Mouse (Mus musculus): ENCODE results near the gene Nr1h4. TPM values are rescaled to one million over a fixed set of nuclear protein-coding genes. Genes with fewer than 3 reads are reported as not detected.

The Nr1h4 gene
- polyA plus RNA-seq, 1 experiment: not detected

- H3K4me3 ChIP-seq (ENCODE audit: insufficient read depth, low read depth, low read length): no peak overlapping the region
- WGBS: 81% methylated on average over 1 of the region's 1 CpGs
- no peaks in the 10 kb centered on the region for H3K4me1 ChIP-seq (ENCODE audit: control insufficient read depth, insufficient read depth, low read length)
- no peak overlapping the region for H3K27ac ChIP-seq (ENCODE audit: insufficient read depth, low read depth, low read length)
- TF ChIP-seq CTCF (IDR thresholded peaks at IDR 0.05; ENCODE audit: insufficient read depth, low read depth, low read length) (no peak), POLR2A (IDR thresholded peaks at IDR 0.05; ENCODE audit: insufficient read depth, low read depth, low read length) (no peak)
Measured at GRCm38 (mm10) chr10:89407551-89407950, 125.8 kb downstream of the Nr1h4 start.

- Histone ChIP-seq H3K27ac (ENCODE audit: insufficient read depth, low read depth, low read length) (no peak overlapping the region), H3K4me3 (ENCODE audit: insufficient read depth, low read depth, low read length) (no peak overlapping the region), H3K4me1 (ENCODE audit: control insufficient read depth, insufficient read depth, low read length) (no peaks in the 10 kb centered on the region)
- 89% methylated on average over 5 of the region's 6 CpGs for WGBS
- TF ChIP-seq POLR2A (IDR thresholded peaks at IDR 0.05; ENCODE audit: insufficient read depth, low read depth, low read length) (no peak), CTCF (IDR thresholded peaks at IDR 0.05; ENCODE audit: insufficient read depth, low read depth, low read length) (no peak)
Measured at GRCm38 (mm10) chr10:89406733-89407484, 126.5 kb downstream of the Nr1h4 start.

GRCm38 (mm10) chr10:89404936-89405335, 128.4 kb downstream of the Nr1h4 start:
- Histone ChIP-seq H3K4me3 (ENCODE audit: insufficient read depth, low read depth, low read length) (no peak overlapping the region), H3K4me1 (ENCODE audit: control insufficient read depth, insufficient read depth, low read length) (peaks cover 4% of the 10 kb centered on the region; the same call in 1 of the 2 replicates), H3K27ac (ENCODE audit: insufficient read depth, low read depth, low read length) (no peak overlapping the region)
- WGBS: 92% methylated on average over 4 of the region's 4 CpGs
- TF ChIP-seq POLR2A (IDR thresholded peaks at IDR 0.05; ENCODE audit: insufficient read depth, low read depth, low read length): no peak
- no peak for TF ChIP-seq CTCF (IDR thresholded peaks at IDR 0.05; ENCODE audit: insufficient read depth, low read depth, low read length)

Other genes with a start within 250 kb of the Nr1h4 start
- not detected in 2 replicates for gene Ano4, start 188.8 kb downstream of the Nr1h4 start, polyA plus RNA-seq (2012; ENCODE audit: insufficient read depth, insufficient read length, low replicate concordance, missing spikeins)
- gene Gas2l3, start 89.6 kb downstream of the Nr1h4 start, polyA plus RNA-seq (2012; ENCODE audit: insufficient read depth, insufficient read length, low replicate concordance, missing spikeins): not detected in 2 replicates
- gene Slc17a8, start 87.7 kb upstream of the Nr1h4 start, polyA plus RNA-seq (2012; ENCODE audit: insufficient read depth, insufficient read length, low replicate concordance, missing spikeins): not detected in 2 replicates
- gene Scyl2, start 152.7 kb upstream of the Nr1h4 start, polyA plus RNA-seq (2012; ENCODE audit: insufficient read depth, insufficient read length, low replicate concordance, missing spikeins): 92.4 TPM in 1 of 2 replicates, not detected in the other
- gene Actr6, start 198.7 kb upstream of the Nr1h4 start, polyA plus RNA-seq (2012; ENCODE audit: insufficient read depth, insufficient read length, low replicate concordance, missing spikeins): not detected in 2 replicates
- gene Uhrf1bp1l, start 211.4 kb upstream of the Nr1h4 start, polyA plus RNA-seq (2012; ENCODE audit: insufficient read depth, insufficient read length, low replicate concordance, missing spikeins): 112 and 264 TPM in 2 replicates